Mouse (Mus musculus) thymus, adult 2 months (tissue): Measurements from ENCODE around the gene Tmsb10. TPM values are rescaled to one million over a fixed set of nuclear protein-coding genes. Genes with fewer than 3 reads are reported as not detected.

ENCODE experiments used
- DNase-seq: peaks from one replicate; pipeline ENCODE4 v3.0.0; 2021
- H3K27ac ChIP-seq: fragments of 200-500 bp; 2 replicates; pipeline ENCODE4 v1.5.1; 2012; ENCODE audit warnings: low read length, control low read depth; ENCODE audit not compliant: control insufficient read depth, insufficient read depth
- H3K27me3 ChIP-seq: fragments of 200-500 bp; 2 replicates; pipeline ENCODE4 v1.6.1; 2012; ENCODE audit warnings: mild to moderate bottlenecking, low read length, moderate library complexity, mixed read lengths; ENCODE audit not compliant: control insufficient read depth, insufficient read depth
- H3K36me3 ChIP-seq: fragments of 200-500 bp; 2 replicates; pipeline ENCODE4 v1.6.1; 2012; ENCODE audit warnings: mild to moderate bottlenecking, low read length, moderate library complexity; ENCODE audit not compliant: control insufficient read depth, insufficient read depth
- H3K4me1 ChIP-seq: fragments of 200-500 bp; replicated peaks from 2 replicates; pipeline ENCODE4 v1.6.1; 2012; ENCODE audit warnings: low read length; ENCODE audit not compliant: control insufficient read depth, insufficient read depth
- H3K4me3 ChIP-seq: fragments of 200-500 bp; 2 replicates; pipeline ENCODE4 v1.5.1; 2012; ENCODE audit warnings: mild to moderate bottlenecking, low read length, control low read depth, moderate library complexity; ENCODE audit not compliant: control insufficient read depth, insufficient read depth
- CTCF ChIP-seq: fragments of 200-500 bp; IDR thresholded peaks from 2 replicates; pipeline ENCODE4 v1.5.1; 2012; ENCODE audit warnings: mild to moderate bottlenecking, control low read depth, low read length, moderate library complexity, borderline replicate concordance; ENCODE audit not compliant: control insufficient read depth, poor library complexity, insufficient read depth; ENCODE audit errors: extremely low read depth
- POLR2A ChIP-seq: fragments of 200-500 bp; IDR thresholded peaks from 2 replicates; pipeline ENCODE4 v1.6.1; 2012; ENCODE audit warnings: mild to moderate bottlenecking, low read length, control low read depth, moderate library complexity; ENCODE audit not compliant: control insufficient read depth, poor library complexity, insufficient read depth; ENCODE audit errors: extremely low read depth
- WGBS: fragments of 180-500 bp; shearing (Covaris S2); methylation state at CpG from one replicate; pipeline ENCODE4 v1.1.7; 2018; 5-methylcytosine and 5-hydroxymethylcytosine counted together
- polyA plus RNA-seq: library from polyadenylated mRNA; depleted of rRNA; stranded (reverse); fragments of >200 nt; gene quantifications from 2 replicates; pipeline ENCODE4 v1.2.3, GENCODE M21; 2012

Tmsb10 gene
- polyA plus RNA-seq, 1 experiment, result 177 TPM

GRCm38 (mm10) chr6:72969787-72970186 lies 11.2 kb upstream of the Tmsb10 start:
- H3K4me1 ChIP-seq, result no peaks in the 10 kb centered on the region
- DNase-seq, result no peak
- 93% methylated on average over 3 of the region's 3 CpGs for WGBS

DNA sequence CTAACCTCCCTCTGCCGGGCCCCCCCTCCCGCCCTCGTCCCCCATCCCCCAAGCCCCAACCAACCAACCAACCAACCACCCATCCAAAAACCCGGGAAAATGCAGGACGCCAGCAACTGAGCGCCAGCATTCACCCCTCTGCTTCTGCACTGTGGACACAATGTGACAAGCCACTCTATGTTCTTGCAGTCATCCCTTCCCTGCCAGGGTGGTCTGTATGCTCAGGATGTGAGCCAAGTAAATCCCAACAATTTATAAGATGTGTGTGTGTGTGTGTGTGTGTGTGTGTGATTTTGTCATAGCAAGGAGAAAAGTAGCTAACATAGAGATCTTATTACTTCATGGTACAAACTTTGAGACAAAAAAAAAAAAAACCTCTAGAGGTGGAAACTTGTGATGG lies 6.7 kb upstream of the Tmsb10 start:
- no peak overlapping the region for H3K27ac ChIP-seq
- no peaks in the 10 kb centered on the region for H3K36me3 ChIP-seq
- TF ChIP-seq CTCF (no peak), POLR2A (no peak)
- DNase-seq, result no peak
- peaks cover 23% of the 10 kb centered on the region for H3K4me1 ChIP-seq
- no peaks in the 10 kb centered on the region for H3K27me3 ChIP-seq
- WGBS, result 92% methylated on average over 6 of the region's 6 CpGs
- H3K4me3 ChIP-seq, result no peak overlapping the region

More at GRCm38 (mm10) chr6:72969787-72970186, 11.2 kb upstream of the Tmsb10 start:
- TF ChIP-seq POLR2A, result no peak
- TF ChIP-seq CTCF, result no peak
- H3K27ac ChIP-seq, result no peak overlapping the region
- H3K36me3 ChIP-seq, result no peaks in the 10 kb centered on the region
- H3K4me3 ChIP-seq, result no peak overlapping the region
- H3K27me3 ChIP-seq, result no peaks in the 10 kb centered on the region

DNA sequence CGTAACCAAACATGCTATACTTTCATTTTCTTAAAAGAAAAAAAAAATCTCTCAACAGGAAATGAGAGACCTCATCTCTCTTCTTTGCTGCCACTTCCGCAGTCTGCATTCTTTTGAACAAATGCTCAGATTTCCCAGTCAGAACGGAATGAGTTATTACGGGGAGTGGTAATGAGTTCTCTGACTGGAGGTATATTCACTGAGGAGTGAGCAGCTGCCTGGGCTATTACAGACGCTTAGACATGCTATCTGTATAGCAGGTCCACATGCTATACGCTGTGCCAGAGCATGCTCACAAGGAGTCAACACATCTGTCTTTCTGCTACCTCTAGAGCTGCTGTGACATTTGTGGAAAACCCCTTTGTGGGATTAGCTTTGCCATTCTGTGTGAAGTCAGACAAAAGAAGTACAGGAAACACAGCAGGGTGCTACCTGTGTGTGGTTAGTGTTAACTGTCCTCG lies 3.8 kb upstream of the Tmsb10 start:
- peak; percentile 41 for DNase-seq
- Histone ChIP-seq H3K4me1 (peaks cover 27% of the 10 kb centered on the region), H3K27me3 (no peaks in the 10 kb centered on the region), H3K36me3 (no peaks in the 10 kb centered on the region), H3K27ac (peak overlapping the region; percentile 86), H3K4me3 (no peak overlapping the region)
- TF ChIP-seq CTCF (no peak), POLR2A (no peak)
- WGBS, result 2% methylated on average over 7 of the region's 7 CpGs

GRCm38 (mm10) chr6:72961603-72962002 lies 3.1 kb upstream of the Tmsb10 start:
- Histone ChIP-seq H3K36me3 (no peaks in the 10 kb centered on the region), H3K4me1 (peaks cover 30% of the 10 kb centered on the region), H3K27me3 (no peaks in the 10 kb centered on the region), H3K4me3 (no peak overlapping the region), H3K27ac (peak overlapping the region; percentile 74)
- TF ChIP-seq CTCF (no peak), POLR2A (no peak)
- DNase-seq, result no peak
- WGBS, result 89% methylated on average over 9 of the region's 9 CpGs

- WGBS, result 95% methylated on average over 5 of the region's 5 CpGs
- Histone ChIP-seq H3K4me3 (no peak overlapping the region), H3K36me3 (no peaks in the 10 kb centered on the region), H3K4me1 (peaks cover 38% of the 10 kb centered on the region), H3K27ac (no peak overlapping the region), H3K27me3 (no peaks in the 10 kb centered on the region)
- TF ChIP-seq POLR2A, result no peak
- no peak for TF ChIP-seq CTCF
- DNase-seq, result no peak
These were observed 2.1 kb upstream of the Tmsb10 start for GRCm38 (mm10) chr6:72960675-72961074.

GRCm38 (mm10) chr6:72959175-72959574 lies 627 bp upstream of the Tmsb10 start:
- Histone ChIP-seq H3K36me3 (no peaks in the 10 kb centered on the region), H3K27ac (no peak overlapping the region; the same call in 1 of the 2 replicates), H3K4me3 (no peak overlapping the region), H3K27me3 (no peaks in the 10 kb centered on the region), H3K4me1 (peaks cover 52% of the 10 kb centered on the region)
- no peak for TF ChIP-seq POLR2A
- TF ChIP-seq CTCF, result no peak
- 26% methylated on average over 4 of the region's 4 CpGs for WGBS
- DNase-seq, result no peak

- H3K36me3 ChIP-seq, result no peaks in the 10 kb centered on the region
- H3K27me3 ChIP-seq, result no peaks in the 10 kb centered on the region
- WGBS, result under 1% methylated on average over 75 of the region's 75 CpGs
These were observed 589 bp downstream of the Tmsb10 start for GRCm38 (mm10) chr6:72957676-72958641.

More at GRCm38 (mm10) chr6:72957676-72958641, 589 bp downstream of the Tmsb10 start:
- Histone ChIP-seq H3K27ac (peak overlapping the region; percentile 62; the same call in 1 of the 2 replicates), H3K4me3 (peak overlapping the region; percentile 92), H3K4me1 (peaks cover 55% of the 10 kb centered on the region)
- TF ChIP-seq POLR2A (peak; percentile 94), CTCF (0 out of 2 replicates have a peak, but pooled peaks have one; percentile 34)
- DNase-seq, result peak; percentile 89
